Mouse (Mus musculus): ENCODE results near the gene Ifna1.

DNA sequence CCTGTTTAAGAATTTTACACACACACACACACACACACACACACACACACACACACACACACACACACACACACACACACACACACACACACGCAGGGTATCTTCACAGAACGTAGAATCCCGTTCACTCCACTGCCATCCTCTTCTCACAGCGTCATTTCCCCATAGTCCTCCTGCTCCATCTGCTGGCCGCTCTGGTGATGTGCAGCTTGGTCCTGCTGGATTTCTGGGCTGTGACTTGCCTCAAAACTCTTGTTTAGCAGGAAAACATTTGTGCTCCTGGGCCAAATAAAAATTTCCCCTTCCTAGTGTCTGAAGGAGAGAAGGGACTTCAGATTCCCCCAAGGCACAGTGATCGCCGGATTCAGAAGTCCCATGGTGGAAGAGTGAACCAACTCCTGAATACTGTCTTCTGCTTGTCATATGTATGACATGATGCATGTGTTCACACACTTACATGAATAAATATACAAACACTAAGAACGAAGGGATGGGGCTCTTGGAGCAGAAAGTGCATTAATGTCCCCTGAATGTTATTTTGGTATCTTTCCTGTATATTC is 17.6 kb downstream of the Ifna1 start:
- peak; percentile 54; the same call in 1 of the 2 replicates for TF ChIP-seq POLR2A (IDR thresholded peaks at IDR 0.05; ENCODE audit: control insufficient read depth, low read depth, low read length)
- TF ChIP-seq CTCF (IDR thresholded peaks at IDR 0.05; ENCODE audit: control insufficient read depth, insufficient read depth, insufficient replicate concordance, low read depth, low read length), result peak; percentile 93; the same call in 1 of the 2 replicates

All from testis, adult 2 months (tissue).